Mouse (Mus musculus) stomach, postnatal 0 days (tissue): ENCODE measurements around the gene Serpinb1b. TPM values are rescaled to one million over a fixed set of nuclear protein-coding genes. Genes with fewer than 3 reads are reported as not detected.

ENCODE experiments used
- ATAC-seq: fragments of 200-750 bp; cut with Nextera tagmentation; 2 replicates; pipeline ENCODE4 v1.8.0; 2017; ENCODE audit not compliant: low FRiP score, low TSS enrichment
- DNase-seq: peaks from one replicate; pipeline ENCODE4 v3.0.0-alpha.2; 2016; ENCODE audit warnings: low spot score
- H3K27ac ChIP-seq: fragments of 300-500 bp; sonication (generic); replicated peaks from 2 replicates; pipeline ENCODE4 v1.5.1; 2014; ENCODE audit warnings: mild to moderate bottlenecking, control low read depth
- H3K27me3 ChIP-seq: fragments of 300-500 bp; sonication (generic); 2 replicates; pipeline ENCODE4 v1.6.1; 2014; ENCODE audit warnings: low read length; ENCODE audit not compliant: control insufficient read depth, insufficient read depth
- H3K36me3 ChIP-seq: fragments of 300-500 bp; sonication (generic); 2 replicates; pipeline ENCODE4 v1.6.1; 2014; ENCODE audit warnings: low read length, mixed read lengths; ENCODE audit not compliant: control insufficient read depth, insufficient read depth
- H3K4me1 ChIP-seq: fragments of 300-500 bp; sonication (generic); replicated peaks from 2 replicates; pipeline ENCODE4 v1.6.1; 2014; ENCODE audit warnings: antibody characterized with exemption; ENCODE audit not compliant: control insufficient read depth, insufficient read depth
- H3K4me2 ChIP-seq: fragments of 300-500 bp; sonication (generic); replicated peaks from 2 replicates; pipeline ENCODE4 v1.6.1; 2014; ENCODE audit warnings: low read depth, mild to moderate bottlenecking, control low read depth, moderate library complexity
- H3K4me3 ChIP-seq: fragments of 300-500 bp; sonication (generic); 2 replicates; pipeline ENCODE4 v1.5.1; 2014; ENCODE audit warnings: low read depth, low read length, control low read depth
- H3K9ac ChIP-seq: fragments of 300-500 bp; sonication (generic); 2 replicates; pipeline ENCODE4 v1.6.1; 2014; ENCODE audit warnings: mild to moderate bottlenecking, low read length, control low read depth, mixed read lengths
- H3K9me3 ChIP-seq: fragments of 300-500 bp; sonication (generic); 2 replicates; pipeline ENCODE4 v1.6.1; 2016; ENCODE audit warnings: low read length; ENCODE audit not compliant: control insufficient read depth
- CTCF ChIP-seq: IDR thresholded peaks from 2 replicates; pipeline ENCODE4 v1.5.1; 2016; ENCODE audit warnings: antibody characterized with exemption, low read depth, mild to moderate bottlenecking, moderate library complexity
- EP300 ChIP-seq: optimal IDR thresholded peaks from 2 replicates; pipeline ENCODE3; 2016; ENCODE audit warnings: antibody characterized with exemption
- WGBS: fragments of 180-500 bp; shearing (Covaris S2); extraction: QIAGEN DNeasy Blood & Tissue Kit; methylation state at CpG from one replicate; pipeline ENCODE4 v1.1.7; 2014; 5-methylcytosine and 5-hydroxymethylcytosine counted together
- polyA plus RNA-seq: library from polyadenylated mRNA; unstranded; fragments of >200 nt; fragmentation: Nextera tagmentation; extraction: Ambion mirVana; gene quantifications from 2 replicates; pipeline ENCODE4 v1.2.1, GENCODE M21; 2015

The Serpinb1b gene
- polyA plus RNA-seq, 1 experiment from 2014 or later, result 1.3 TPM

DNA sequence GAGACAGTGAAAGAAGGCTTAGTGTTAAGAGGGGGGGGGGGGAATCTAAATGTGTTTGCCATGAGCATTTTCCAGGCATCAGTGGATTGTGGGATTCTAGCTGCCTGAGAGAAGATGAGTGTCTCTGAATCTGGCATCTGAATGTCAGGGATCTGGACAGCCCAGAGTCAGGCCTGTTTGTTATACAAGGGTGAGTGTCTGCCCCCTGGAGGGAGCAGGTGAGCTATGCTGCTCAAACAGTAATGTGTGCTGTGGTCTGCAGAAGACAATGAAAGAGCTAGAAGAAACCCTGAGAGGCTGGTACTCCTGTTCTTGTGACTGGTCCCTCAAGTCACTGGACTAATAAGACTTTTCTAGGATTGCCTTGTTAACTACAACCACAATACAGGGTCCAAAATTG lies 4.3 kb upstream of the Serpinb1b start:
- H3K27ac ChIP-seq, result no peak overlapping the region
- no peaks in the 10 kb centered on the region for H3K9me3 ChIP-seq
- H3K4me3 ChIP-seq, result no peak overlapping the region
- H3K9ac ChIP-seq, result no peak overlapping the region
- H3K36me3 ChIP-seq, result no peaks in the 10 kb centered on the region
- H3K4me2 ChIP-seq, result no peak overlapping the region
- ATAC-seq, result peak; percentile 88
- peak; percentile 81 for TF ChIP-seq CTCF
- no peak for TF ChIP-seq EP300
- H3K27me3 ChIP-seq, result no peaks in the 10 kb centered on the region
- peak; percentile 46 for DNase-seq
- no peaks in the 10 kb centered on the region for H3K4me1 ChIP-seq

DNA sequence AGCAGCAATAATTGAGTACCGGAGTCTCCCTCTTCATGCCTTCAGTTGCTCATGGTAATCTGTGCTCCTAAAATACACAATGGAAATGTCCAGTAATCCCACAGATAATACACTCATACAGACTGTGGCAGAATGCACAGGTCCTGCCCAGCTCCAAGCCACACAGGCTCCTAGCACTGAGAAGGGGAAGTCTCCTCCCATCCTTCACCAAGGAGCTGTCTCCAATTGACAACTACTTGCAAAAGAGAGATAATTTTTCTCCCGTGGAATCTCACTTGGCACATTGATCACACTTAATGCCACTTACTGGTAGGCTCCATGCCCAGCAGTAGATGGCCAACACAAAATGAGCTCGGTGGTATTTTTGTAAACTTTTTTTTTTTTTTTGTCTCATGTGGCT lies 2.1 kb upstream of the Serpinb1b start:
- no peak overlapping the region for H3K4me3 ChIP-seq
- no peak for TF ChIP-seq EP300
- no peak for TF ChIP-seq CTCF
- WGBS, result 53% methylated on average over 3 of the region's 3 CpGs
- H3K36me3 ChIP-seq, result no peaks in the 10 kb centered on the region
- no peak overlapping the region for H3K27ac ChIP-seq
- DNase-seq, result no peak
- H3K4me2 ChIP-seq, result no peak overlapping the region
- ATAC-seq, result no peak
- no peak overlapping the region for H3K9ac ChIP-seq
- no peaks in the 10 kb centered on the region for H3K4me1 ChIP-seq
- H3K9me3 ChIP-seq, result no peaks in the 10 kb centered on the region
- no peaks in the 10 kb centered on the region for H3K27me3 ChIP-seq

DNA sequence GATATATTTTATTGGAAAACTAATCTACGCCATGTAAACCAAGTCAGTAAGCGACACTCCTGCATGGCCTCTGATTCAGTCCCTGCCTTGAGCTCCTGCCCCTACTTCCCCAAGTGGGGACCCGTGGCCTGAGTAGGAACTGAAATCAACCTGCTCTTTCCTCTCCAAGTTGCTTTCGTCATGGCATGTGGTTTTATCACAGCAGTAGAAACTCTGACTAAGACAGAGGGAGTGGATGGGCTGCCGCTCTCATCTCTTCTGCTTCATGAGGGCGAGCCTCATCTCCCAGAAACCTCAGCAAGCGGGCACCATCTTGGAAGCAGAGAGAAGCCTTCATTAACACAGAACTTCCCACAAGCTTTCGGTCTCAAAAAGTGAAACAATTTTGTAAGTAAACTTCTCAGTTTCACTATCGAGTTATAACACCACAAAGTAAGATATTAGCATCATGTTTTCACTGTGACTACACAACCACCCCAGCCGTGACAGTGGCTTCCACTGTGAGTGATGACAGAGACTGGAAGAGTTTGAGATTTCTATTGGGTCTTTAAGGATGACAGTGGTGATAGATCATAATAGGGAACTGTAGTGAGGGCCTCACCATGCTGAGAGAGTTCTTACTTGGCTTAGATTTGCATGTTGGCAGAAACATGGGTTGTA lies 1.2 kb upstream of the Serpinb1b start:
- no peak for TF ChIP-seq EP300
- no peak for TF ChIP-seq CTCF
- Histone ChIP-seq H3K9me3 (no peaks in the 10 kb centered on the region), H3K27me3 (no peaks in the 10 kb centered on the region), H3K4me3 (no peak overlapping the region), H3K36me3 (no peaks in the 10 kb centered on the region), H3K4me1 (no peaks in the 10 kb centered on the region), H3K4me2 (no peak overlapping the region), H3K9ac (no peak overlapping the region), H3K27ac (no peak overlapping the region)
- DNase-seq (no peak), ATAC-seq (no peak)
- 87% methylated on average over 10 of the region's 10 CpGs for WGBS

DNA sequence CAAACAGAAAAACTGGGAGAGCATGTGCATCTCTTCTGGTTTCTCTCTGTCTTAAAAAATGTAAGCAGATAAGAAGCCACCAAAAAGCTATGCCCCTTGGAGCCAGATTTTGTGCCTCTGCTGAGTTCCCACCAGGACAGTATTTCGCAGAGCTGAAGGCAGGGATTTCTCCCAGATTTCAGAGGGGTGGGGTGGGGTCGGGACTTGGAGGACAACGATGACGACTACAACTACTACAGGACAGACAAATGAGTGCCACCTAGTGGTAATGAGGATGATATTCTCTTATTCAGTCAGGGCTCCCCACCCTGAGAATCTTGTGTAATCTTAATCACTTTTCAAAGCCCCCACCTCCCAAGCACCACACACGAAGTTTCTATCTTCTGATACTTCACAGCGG lies 1.0 kb downstream of the Serpinb1b start:
- ATAC-seq (no peak; the same call in 1 of the 2 replicates), DNase-seq (peak; percentile 16)
- H3K9me3 ChIP-seq, result no peaks in the 10 kb centered on the region
- H3K4me1 ChIP-seq, result no peaks in the 10 kb centered on the region
- peak; percentile 77 for TF ChIP-seq CTCF
- TF ChIP-seq EP300, result no peak
- H3K27me3 ChIP-seq, result no peaks in the 10 kb centered on the region
- no peak overlapping the region for H3K4me3 ChIP-seq
- H3K9ac ChIP-seq, result no peak overlapping the region
- no peaks in the 10 kb centered on the region for H3K36me3 ChIP-seq
- 16% methylated on average over 6 of the region's 6 CpGs for WGBS
- H3K4me2 ChIP-seq, result peak overlapping the region; percentile 44; the same call in 1 of the 2 replicates
- no peak overlapping the region for H3K27ac ChIP-seq

DNA sequence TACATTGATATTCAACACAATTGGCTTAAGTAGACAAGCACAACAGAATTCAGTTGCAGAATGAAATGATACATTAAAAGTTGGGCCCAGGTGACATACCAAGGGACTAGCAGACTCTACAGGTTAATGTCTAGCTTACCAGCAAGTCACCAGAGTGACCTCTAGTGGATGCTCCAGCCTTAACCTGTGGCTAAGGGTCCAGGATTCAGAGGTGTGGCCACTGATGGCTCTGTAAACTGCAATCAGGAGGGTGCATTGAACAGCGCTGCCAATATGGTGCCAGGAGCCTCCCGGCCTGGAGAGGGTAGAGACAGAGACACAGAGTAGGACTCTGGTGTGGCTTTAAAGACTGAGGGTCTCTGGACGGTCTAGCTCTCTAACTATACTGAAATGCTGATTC lies 2.0 kb downstream of the Serpinb1b start:
- WGBS, result 36% methylated on average over 3 of the region's 3 CpGs
- Histone ChIP-seq H3K27ac (0 out of 2 replicates have a peak overlapping the region, but pooled peaks have one; percentile 13), H3K4me3 (no peak overlapping the region), H3K9ac (no peak overlapping the region), H3K4me1 (no peaks in the 10 kb centered on the region), H3K9me3 (no peaks in the 10 kb centered on the region), H3K36me3 (no peaks in the 10 kb centered on the region), H3K4me2 (no peak overlapping the region), H3K27me3 (no peaks in the 10 kb centered on the region)
- no peak for ATAC-seq
- peak; percentile 13 for DNase-seq
- TF ChIP-seq CTCF, result peak; percentile 67
- no peak for TF ChIP-seq EP300

DNA sequence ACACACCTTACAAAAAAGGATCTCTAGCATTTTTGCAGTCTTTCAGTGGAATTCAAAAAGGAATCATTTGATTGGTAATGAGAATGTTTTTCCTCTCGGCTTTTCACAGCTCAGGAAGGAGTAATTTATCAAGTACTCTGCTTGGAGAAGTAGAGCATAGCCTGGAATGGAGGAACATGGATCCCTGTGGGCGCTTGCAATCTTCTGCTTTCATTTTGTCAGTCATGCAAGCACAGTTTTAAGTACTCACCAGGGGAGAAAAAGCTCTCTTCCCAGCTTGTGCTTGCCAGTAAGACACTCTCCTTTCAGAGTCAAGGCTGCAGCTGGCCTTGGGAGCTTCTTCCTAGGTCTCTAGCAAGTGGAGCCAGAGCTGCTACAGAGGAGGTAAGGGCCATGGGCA lies 5.5 kb downstream of the Serpinb1b start:
- no peak for TF ChIP-seq EP300
- Histone ChIP-seq H3K9me3 (no peaks in the 10 kb centered on the region), H3K27me3 (no peaks in the 10 kb centered on the region), H3K4me2 (no peak overlapping the region), H3K4me1 (no peaks in the 10 kb centered on the region), H3K4me3 (no peak overlapping the region), H3K9ac (no peak overlapping the region), H3K27ac (no peak overlapping the region), H3K36me3 (no peaks in the 10 kb centered on the region)
- no peak for DNase-seq
- no peak for ATAC-seq
- WGBS, result 42% methylated on average over 2 of the region's 2 CpGs
